Mouse (Mus musculus) ES-E14 (cell line): ENCODE results near the gene Nxnl2.

Experiments used
- HCFC1 ChIP-seq: IDR thresholded peaks from 2 replicates; pipeline ENCODE4 v1.6.1; 2012; ENCODE audit warnings: low read length, inconsistent platforms, borderline replicate concordance; ENCODE audit not compliant: insufficient read depth
- MAFK ChIP-seq: IDR thresholded peaks from 2 replicates; pipeline ENCODE4 v1.6.1; 2014; ENCODE audit warnings: mild to moderate bottlenecking, low read depth, low read length, inconsistent platforms; ENCODE audit not compliant: insufficient read depth
- ZC3H11A ChIP-seq: IDR thresholded peaks from 2 replicates; pipeline ENCODE4 v1.6.1; 2012; ENCODE audit warnings: low read depth, mild to moderate bottlenecking, inconsistent platforms, low read length, borderline replicate concordance

- TF ChIP-seq ZC3H11A (no peak), HCFC1 (no peak), MAFK (no peak)
Observed at GRCm38 (mm10) chr13:51155178-51156013, 15.4 kb upstream of the Nxnl2 start.
